Mouse (Mus musculus): ENCODE measurements around the gene Hook2. TPM values are rescaled to one million over a fixed set of nuclear protein-coding genes. Genes with fewer than 3 reads are reported as not detected.

The Hook2 gene
- total RNA-seq, 2 experiments from 2014 or later = 7.6 to 9.0 TPM

DNA sequence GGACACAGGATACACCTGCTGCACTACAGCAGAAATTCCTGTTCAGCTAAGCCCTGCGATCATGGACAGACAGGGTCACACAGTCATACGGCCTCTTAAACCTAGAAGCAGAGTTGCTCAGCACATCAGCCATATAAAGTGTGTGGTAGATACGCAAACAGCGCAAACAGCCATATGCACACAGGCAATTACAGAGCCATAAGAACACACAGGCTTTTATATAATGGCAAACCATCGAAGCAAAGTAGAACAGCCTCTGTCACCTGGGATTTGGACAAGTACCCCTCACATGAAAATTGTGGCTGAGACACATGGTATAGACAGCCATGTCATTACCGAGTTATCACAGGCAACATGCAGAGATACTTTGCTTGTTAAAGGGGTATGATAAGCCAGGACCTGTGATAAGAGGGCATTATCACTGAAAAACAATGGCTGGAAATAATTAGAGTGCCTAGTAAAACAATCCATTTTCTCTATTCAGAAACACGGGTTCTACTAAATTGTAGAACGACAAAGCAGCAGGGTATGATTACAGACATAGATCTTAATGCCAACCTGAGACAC is 3.9 kb upstream of the Hook2 start:
- no peak for DNase-seq (ENCODE audit: low spot score in 2 of 2)

DNA sequence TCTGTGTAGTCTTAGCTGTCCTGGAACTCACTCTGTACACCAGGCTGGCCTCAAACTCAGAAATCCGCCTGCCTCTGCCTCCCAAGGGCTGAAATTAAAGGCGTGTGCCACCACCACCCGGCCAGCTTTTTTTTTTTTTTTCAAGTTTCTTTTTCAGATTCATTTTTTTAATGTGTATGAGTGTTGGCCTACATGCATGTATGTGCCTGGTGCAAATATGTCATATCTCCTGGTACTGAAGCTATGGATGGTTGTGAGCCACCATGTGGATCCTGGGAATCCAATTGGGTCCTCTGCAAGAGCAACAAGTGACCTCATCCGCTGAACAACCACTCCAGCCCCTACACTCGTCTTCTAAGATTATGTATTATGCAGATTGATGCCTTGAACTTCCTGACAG is 3.0 kb upstream of the Hook2 start:
- no peak for DNase-seq (ENCODE audit: low spot score in 2 of 2)

GRCm38 (mm10) chr8:84987903-84988302 is 2.5 kb upstream of the Hook2 start:
- no peak for DNase-seq (ENCODE audit: low spot score in 2 of 2)

- no peak for DNase-seq (ENCODE audit: low spot score in 2 of 2)
These were observed 1.1 kb upstream of the Hook2 start for GRCm38 (mm10) chr8:84989311-84989731.

DNA sequence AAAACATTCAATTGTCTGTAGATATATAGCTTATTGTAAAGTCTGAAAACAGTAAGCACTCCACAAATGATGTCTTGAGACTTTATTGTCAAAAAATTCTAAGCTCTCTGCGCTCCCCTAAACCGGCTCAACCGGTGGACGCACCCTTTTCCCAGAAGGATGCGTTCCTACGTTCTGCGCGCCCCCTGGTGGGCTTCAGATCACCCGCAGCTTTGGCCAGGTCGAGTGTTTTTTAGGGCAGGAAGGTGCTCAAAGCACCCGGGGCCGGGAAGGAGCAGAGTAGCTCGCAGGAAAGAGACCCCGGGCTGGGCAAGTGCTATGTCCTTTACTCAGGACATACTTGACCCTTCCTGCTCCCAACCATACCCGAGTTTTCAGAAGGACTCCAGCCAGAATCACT is 593 bp upstream of the Hook2 start:
- peak; percentile 90 to 92 for DNase-seq (ENCODE audit: low spot score in 2 of 2)

DNA sequence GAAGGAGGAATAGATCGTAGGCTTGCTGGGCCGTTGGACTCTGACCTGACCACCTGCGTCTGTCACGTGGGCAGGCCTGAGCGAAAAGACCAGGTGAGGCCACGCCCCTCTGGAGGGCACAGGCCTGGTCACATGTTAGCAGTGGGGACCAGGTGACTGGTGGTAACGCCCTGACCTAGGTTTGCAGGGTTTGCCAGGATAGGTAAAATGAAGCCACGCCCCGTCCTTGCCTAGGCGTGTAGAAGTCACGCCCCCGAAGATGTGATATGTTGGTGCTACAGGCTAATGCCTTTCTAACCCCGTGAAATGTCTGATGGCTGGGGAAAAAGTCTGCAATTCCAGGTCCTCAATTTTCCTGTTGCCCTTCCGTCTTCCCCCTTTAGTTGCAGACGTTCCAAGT is 433 bp downstream of the Hook2 start:
- no peak for DNase-seq (ENCODE audit: low spot score in 2 of 2)

DNA sequence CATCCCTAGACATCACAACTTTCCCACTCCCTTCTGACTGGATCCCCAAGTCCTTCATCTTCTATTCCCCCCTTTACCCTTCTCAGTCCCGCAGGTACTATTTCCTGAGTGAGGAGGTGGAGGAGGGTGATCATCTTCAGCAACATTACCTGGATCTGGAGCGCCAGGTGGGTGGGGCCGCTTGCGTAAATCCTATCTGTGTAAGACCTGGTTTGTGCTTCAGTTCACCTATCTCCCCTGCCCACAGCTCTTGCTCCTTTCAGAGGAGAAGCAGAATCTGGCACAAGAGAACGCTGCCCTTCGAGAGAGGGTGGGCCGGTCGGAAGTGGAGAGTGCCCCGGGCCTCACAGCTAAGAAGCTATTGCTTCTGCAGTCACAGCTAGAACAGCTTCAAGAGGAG is 4.0 kb downstream of the Hook2 start:
- DNase-seq (ENCODE audit: low spot score in 2 of 2) = no peak

DNA sequence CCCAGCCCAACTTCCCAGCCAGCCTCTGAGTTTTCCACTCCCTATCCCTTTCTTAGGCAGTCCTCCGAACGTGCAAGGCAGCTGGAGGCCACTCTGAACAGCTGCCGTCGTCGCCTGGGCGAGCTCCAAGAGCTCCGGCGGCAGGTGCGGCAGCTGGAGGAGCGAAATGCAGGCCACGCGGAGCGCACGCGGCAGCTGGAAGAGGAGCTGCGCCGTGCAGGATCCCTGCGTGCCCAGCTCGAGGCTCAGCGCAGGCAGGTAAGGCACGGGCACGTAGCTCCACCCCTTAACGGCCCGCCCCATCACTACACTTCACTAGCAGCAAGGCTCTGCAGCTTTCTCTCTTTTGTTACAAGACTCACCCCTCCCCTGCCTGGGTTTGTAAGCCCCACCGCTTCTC is 5.3 kb downstream of the Hook2 start:
- DNase-seq (ENCODE audit: low spot score in 2 of 2) = no peak

- DNase-seq (ENCODE audit: low spot score in 2 of 2) = no peak
These were observed 6.6 kb downstream of the Hook2 start for GRCm38 (mm10) chr8:84996978-84997377.

- DNase-seq (ENCODE audit: low spot score in 2 of 2) = peak; percentile 88 to 90
These were observed 7.4 kb downstream of the Hook2 start for GRCm38 (mm10) chr8:84997649-84998295.

DNA sequence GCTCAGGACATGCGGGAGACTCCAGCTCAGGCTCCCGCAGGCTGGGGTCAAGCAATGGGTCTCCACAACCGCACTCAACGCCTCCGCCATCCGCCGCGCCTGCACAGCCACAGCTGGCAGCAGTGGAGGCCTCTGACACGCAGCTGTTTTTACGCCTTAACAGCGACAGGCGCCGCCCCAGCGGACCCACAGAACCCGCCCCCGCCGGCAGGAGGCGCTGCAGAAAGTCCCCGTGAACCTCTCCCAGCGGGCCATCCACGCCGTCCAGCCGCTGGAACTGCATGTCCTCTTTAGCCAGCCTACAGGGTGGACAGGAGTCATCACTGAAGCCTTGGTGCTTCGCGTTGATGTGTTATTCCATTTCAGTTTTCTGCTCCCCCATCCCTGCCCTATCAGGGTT is 17.3 kb downstream of the Hook2 start:
- DNase-seq (ENCODE audit: low spot score in 2 of 2) = no peak

DNA sequence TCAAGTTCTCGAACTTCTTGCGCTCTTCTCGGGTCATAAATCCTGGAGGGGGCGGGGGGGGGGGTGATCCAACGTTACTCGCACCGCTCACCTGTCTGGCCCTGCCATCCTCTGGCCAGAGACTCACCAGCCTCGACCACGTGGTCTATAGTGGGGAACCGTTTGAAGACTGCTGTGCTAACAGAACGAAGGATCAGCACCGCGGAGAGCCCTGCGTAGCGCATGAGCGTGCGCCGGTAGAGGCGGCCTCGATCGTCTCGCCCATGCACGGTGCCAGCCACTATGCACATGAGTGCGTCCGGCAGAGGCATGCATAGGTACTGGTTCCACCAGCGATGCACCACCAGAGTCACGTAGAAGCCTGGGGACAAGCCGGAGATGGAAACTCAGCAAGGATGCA is 20.8 kb downstream of the Hook2 start:
- no peak for DNase-seq (ENCODE audit: low spot score in 2 of 2)

- peak; percentile 52 to 54 for DNase-seq (ENCODE audit: low spot score in 2 of 2)
These were observed 22.9 kb downstream of the Hook2 start for GRCm38 (mm10) chr8:85013230-85013840.

DNA sequence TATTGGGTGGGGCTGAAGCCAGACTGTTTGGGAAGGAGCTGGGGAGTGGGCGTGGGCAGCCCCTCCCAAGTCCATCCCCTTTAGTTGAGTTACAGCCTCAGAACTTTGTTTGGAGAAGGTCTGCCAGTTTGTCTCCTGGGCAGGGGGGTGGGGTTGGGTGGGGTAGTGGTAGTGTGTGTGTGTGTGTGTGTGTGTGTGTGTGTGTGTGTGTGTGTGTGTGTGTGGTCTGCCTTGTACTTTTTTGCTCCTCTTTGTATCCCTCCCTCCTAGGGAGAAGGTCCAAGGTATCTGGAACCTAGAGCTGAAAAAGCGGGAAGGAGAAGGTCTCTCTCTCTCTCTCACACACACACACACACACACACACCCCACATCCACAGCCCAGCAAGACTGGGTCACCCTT is 24.0 kb downstream of the Hook2 start, which contains the start of gene Best2:
Best2 (minus strand) TSS at position 101 of the 400 bp plus-strand sequence.
- DNase-seq (ENCODE audit: low spot score in 2 of 2) = no peak

- no peak for DNase-seq (ENCODE audit: low spot score in 2 of 2)
These were observed 26.3 kb downstream of the Hook2 start for GRCm38 (mm10) chr8:85016724-85017123.

DNA sequence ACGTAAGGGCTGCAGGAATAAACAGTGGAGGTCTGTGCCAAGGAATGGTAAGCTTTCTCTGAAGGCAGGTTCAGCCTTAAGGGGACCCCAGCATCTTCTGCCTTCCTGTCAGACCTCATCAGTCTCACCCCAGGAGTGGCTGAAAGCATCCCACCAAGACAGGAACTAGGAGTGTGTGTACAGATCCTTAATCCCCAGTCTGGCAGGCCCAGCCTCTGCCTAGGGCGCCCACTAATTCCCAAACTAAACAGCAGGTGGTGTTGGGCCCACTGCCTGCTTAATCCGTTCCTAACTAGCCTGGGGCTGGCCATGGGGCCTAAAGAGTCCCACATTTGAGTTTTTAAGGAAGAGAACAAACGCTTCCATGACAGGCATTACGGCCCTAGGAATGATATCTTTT is 26.8 kb downstream of the Hook2 start:
- no peak for DNase-seq (ENCODE audit: low spot score in 2 of 2)

- no peak for DNase-seq (ENCODE audit: low spot score in 2 of 2)
These were observed 31.2 kb downstream of the Hook2 start for GRCm38 (mm10) chr8:85021514-85022055.

DNA sequence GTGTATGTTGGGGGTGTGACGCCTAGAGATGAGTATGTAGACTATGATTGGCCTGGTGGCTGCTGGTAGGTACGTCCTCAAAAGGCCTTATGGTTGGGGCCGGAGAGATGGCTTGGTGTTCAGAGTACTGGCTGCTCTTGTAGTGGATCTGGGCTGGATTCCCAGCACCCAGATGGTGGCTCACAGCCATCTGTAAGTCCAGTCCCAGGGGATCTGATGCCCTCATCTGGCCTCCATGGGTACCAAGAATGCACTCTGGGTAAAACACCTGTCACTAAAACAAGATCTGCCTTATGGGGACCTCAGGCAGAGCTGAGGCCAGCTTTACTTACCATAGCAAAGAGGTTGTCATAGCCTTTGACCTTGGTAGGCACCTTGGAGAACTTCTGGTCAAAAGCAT is 33.4 kb downstream of the Hook2 start:
- DNase-seq (ENCODE audit: low spot score in 2 of 2) = no peak

DNA sequence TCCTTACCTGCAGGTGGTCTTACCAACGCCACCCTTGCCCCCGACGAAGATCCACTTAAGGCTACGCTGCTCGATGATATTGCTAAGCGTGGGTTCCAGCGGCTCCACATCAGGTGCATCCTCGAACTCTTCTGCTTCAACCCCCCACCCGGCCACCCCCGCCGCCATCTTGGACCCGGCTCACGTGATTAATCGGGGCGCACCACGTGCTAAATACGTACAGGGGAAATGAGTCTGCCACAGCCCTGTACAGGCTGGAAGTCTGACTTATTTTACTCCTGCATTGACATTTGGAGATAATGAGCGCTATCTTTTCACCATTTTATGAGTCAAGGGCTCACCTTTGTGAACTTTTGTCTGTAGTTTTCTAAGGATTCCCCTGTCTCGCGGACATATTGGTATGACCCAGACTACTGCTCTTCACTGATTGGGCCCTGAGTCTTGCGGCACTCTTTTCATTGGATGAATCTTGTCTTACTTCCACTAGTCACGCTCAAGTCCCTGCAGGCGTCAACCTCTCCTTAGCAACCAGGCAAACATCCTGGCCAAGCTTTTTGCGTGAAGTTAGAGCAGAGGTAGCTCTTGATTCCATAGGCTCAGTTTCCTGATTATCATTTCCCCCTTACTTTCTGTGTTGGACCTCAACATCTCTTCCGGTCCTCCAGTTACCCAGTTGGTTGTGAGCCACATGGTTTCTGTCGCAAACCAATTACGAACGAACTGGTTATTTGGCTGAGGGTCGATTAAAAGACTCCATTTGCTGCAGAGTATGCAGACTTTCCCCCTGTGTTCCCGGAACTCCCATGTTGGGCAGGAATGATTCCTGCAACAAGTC is 34.9 kb downstream of the Hook2 start, which contains the start of gene Asna1:
Asna1 (minus strand) TSS at position 184 of the 835 bp plus-strand sequence.
- peak; percentile 87 to 93 for DNase-seq (ENCODE audit: low spot score in 2 of 2)

GRCm38 (mm10) chr8:85026670-85027515 is 36.5 kb downstream of the Hook2 start, which contains the start of gene Trir:
Trir (plus strand) TSS chr8:85026823.
- DNase-seq (ENCODE audit: low spot score in 2 of 2) = peak; percentile 93 to 97

DNA sequence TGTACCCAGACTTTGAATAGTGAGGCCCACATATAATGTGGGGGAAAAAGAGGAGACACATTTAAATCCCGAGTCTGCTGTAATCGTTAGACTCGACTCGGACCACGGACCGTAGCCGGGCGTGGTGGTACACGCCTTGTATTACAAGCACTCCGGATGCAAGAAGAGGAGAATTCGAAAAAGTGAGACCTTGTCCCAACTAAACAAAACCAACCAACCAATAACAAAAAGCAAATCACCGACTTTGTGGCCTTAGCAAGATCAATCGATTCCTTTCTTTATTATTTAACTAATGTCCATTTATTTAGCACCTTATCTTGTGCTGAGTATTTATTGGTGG is 37.1 kb downstream of the Hook2 start:
- no peak for DNase-seq (ENCODE audit: low spot score in 2 of 2)
